Mouse (Mus musculus) kidney, adult 2 months (tissue): ENCODE data around the gene Mpzl3.

Experiments
- CTCF ChIP-seq: fragments of 200-500 bp; conservative IDR thresholded peaks from 2 replicates; pipeline ENCODE4 v1.5.1; 2011; ENCODE audit warnings: low read depth, mild to moderate bottlenecking, control low read depth, low read length, moderate library complexity, mixed read lengths; ENCODE audit not compliant: insufficient read depth, insufficient read length
- POLR2A ChIP-seq: fragments of 200-500 bp; IDR thresholded peaks from one replicate; pipeline ENCODE4 v1.6.1; 2011; ENCODE audit warnings: low read depth, low read length, control low read depth

DNA sequence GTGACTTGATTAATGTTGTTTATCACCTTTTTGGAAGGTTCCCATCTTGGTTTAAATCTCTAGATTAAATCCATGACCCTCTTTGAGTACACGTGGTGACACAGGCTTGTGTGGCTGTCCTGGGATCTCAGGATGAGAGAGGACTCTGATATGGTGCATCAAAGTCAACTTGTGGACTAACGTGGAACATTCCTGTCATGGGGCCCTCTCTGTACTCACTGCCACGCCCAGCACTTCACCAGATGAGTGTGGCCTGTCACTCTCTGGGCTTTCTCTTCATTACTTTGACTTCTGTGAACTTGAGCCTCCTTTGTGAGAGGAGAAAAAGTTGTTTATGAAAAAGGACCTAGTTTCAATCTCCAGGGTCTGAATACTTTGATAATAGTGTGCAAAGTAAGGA is 16.8 kb downstream of the Mpzl3 start:
- no peak for TF ChIP-seq CTCF
- TF ChIP-seq POLR2A = no peak
